Mouse (Mus musculus) frontal cortex, adult 2 months (tissue): ENCODE measurements at regions not wholly inside any gene's neighbourhood (a gene's known extent, or its start where the extent isn't known, plus 50 kb on each side); places are given as distances from the start of the nearest gene placed in this dataset.

Experiments used
- DNase-seq, 2 experiments: peaks; one replicate each; pipeline ENCODE4 v3.0.0; 2022; ENCODE audit warnings: low spot score in 1 of 2; ENCODE audit errors: extremely low spot score in 1 of 2

DNA sequence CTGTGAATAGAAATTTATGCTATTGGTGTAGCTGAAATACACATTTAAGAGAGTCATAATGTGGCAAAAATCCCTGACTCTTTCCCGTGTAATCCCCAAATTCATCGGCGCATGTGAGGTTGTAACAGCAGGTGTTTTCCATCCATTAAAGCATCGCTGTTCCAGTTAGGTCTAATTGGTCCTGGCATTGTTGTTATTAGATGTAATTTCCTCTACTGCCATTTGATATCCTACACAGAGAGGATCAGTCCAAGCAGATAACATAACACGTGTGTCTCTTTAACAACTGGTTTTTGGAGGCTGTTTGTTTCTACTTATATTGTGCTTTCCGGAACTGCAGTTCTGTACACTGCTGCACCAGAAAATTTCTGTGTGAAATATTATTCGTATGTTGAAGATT is 101.8 kb downstream of the Vgll3 start:
- DNase-seq, result no peak

DNA sequence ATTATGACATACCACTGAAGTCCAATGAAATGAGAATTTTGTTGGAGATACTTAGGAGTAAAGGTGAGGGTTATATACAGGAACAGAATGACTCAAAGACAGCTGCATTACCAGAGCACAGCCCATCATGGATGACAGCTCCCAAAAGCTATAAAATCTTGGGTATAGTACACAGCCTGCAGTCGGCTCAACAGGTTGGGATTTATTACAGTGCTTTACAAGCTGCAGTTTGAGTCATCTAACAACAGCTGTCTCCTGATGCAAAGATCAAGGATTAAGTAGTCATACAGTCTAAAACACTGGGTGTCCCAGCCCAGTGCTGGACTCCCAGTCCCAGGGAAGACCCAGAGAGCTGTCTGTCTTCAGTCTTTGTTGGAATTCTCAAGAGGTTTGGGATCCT is 110.9 kb downstream of the Vgll3 start:
- DNase-seq, result no peak

DNA sequence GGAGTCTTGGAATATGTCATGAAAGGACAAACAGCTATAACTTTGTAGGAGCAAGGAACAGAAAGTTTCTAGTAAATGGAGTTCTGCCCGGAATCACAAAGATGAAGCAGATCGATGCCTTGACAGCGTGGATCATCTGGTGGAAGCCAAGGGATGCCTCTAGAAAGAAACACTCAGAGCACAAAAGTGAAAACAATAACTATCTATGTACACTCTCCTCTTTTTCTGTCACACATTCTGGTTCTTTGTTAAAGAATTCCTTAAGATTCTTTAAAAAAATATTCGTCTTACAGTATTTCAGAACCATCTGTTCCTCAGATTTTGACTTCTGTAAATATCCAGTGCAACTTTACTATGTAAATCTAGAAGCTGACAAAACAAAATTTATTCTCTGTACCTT is 148.8 kb downstream of the Vgll3 start:
- peak in 1 of 2 experiments; percentile 13 for DNase-seq

DNA sequence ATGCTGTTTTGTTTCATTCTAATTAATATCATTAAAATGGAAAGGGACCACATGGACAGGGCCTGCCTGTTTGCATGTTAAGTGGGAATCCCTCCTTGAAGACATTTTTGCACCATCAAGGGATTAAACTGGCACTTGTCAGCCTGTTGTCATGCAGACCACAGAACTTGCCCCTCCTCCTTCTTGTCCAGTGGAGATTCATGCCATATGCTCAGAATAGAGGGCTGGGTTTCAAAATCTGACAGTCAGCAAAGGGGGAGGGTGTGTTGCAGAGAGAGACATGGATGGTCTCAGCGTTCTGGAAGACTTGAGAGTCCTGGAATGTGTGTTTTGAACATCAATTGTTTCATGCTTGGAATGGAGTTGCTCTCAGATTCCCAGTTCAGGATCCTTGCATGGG is 149.2 kb downstream of the Vgll3 start:
- DNase-seq, result no peak

DNA sequence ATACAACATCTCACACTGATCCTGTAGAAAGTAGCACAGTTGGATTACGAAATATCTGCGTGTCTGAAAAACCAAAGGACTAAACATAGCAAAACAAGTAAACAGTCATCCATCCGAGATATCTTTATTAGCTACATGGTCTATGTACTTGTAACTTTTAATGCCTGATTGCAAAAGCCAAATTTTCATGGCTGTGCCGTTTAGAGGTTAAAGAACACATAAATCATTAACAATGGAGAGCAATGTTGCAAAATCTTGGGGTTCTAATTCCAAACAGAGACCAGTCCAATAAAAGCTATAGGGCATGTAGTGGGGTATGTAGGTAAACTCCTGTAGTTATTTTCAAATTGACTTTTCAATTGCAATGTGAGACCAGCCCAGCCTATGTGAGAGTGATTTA is 162.0 kb downstream of the Vgll3 start:
- no peak for DNase-seq

DNA sequence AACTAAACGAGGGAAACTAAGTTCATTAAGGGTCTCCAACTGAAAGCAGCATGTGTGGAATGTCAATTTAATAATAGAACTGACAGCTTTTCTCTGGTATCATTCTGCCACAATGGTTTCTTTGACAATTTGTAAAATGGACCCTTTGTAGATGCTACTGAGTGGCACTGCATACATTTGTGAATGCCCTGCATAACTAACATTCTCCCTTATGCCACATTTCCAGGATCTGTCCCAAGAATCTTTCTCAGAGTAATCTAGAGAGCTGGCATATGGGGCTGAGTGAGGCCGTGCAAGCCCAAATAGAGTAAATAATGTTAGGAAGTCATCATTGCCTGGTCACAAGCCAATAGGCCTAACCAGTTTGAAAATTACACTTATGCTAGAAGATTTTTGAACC is 172.1 kb downstream of the Vgll3 start:
- DNase-seq, result no peak

DNA sequence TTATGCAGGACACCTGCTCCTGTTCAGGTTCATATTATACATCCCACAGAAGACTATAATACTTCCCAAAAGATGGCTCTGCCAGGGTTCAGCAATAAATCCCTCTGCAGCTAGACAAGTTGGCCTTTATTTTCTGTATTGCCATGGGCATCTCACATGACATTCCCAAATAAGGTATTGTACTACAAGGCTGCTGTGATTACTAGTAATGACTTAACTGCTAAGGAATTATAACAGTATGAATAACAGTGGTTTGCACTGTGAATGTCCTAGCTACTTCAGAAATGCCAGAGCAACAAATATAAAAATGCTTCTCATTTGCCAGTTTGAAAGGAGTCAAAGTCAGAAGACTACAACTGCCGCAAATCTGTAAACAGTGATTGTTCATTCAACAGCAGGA is 184.3 kb downstream of the Vgll3 start:
- no peak for DNase-seq

DNA sequence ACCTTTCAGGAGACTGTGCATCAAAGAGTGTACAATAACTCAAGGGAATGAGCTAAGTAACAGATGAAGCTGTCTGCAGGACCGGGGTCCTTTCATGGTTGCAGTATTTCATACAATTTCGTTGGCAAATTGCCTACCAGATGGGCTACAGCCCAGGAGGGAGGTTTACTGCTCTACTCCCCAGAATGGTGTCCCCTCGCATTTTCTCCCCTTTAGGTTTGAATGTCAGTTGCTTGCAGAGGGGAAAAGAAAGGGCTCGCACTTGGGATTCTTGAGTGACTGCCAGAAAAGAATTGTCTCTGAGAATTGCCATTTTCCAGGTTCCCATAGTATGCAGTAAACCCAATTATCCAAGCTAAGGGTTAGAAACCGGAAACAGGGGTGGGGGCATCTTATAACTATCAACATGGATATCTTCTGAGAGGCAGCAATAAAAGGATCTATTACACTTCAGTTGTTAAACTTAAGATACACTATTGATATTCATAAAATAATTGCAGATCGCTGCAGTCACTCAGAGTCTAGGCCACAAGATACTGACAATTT is 185.7 kb downstream of the Vgll3 start:
- DNase-seq, result no peak

DNA sequence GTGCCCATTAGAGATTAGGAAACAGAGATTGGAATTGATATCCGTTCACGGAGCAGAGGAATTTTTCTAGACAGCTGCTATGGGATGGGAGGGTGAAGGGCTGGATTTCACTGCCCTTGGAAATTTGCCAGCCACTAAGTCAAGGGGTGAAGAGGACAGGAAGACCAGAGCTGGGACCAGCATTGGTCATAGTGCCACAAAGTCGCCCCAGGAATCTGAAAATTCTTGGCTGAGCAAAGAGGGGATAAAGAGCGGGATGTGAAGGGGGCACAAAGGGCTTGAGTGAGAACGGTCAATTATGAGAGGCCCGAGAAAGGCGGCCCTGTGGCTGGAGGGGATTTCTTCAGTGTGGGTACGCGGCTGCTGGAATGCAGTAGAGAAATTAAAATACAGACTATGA is 189.6 kb downstream of the Vgll3 start:
- no peak for DNase-seq

DNA sequence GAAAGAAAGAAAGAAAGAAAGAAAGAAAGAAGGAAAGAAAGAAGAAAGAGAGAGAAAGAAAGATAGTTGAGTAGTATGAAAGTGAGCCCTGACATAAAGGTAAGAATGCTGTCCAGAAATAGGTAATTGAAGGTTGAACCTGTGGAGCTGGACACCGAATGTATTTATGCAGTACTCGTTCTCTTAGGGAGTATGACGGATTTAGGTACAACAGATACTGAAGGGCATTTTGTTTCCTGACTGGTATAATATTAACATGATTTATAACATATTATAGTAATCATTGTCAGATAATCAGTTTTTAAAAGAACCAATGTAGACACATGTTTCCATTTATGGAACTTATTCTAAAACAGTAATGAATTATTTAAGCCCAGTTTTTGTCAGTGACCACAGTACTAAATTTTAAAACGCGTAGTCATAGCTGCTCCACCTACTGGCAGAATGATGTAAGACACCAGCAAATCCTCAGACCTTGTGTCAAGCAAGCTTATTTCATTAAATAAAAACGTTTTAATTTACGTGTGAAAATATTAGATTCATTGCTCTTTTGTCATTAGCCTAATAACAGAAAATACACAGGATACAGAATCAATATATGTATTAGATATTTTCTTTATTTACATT is 191.0 kb downstream of the Vgll3 start:
- peak in 1 of 2 experiments; percentile 84 for DNase-seq

DNA sequence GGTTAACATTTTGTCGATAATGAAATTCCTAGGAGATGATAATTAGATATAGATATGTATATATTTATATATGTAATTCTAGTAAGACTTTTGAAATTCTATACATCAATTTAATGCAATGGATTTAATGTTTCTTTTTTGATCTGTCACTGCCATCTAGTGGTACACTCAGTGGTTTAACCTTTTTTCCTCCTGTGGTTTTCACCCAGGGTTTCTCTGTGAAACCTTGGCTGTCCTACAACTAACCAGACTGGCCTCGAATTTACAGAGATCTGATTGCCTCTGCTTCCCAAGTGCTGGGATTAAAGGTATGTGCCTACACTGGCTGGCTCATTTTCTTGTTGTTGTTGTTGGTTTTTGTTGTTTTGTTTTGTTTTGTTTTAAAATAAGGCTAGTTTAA is 198.6 kb downstream of the Vgll3 start:
- peak in 1 of 2 experiments; percentile 58 for DNase-seq

DNA sequence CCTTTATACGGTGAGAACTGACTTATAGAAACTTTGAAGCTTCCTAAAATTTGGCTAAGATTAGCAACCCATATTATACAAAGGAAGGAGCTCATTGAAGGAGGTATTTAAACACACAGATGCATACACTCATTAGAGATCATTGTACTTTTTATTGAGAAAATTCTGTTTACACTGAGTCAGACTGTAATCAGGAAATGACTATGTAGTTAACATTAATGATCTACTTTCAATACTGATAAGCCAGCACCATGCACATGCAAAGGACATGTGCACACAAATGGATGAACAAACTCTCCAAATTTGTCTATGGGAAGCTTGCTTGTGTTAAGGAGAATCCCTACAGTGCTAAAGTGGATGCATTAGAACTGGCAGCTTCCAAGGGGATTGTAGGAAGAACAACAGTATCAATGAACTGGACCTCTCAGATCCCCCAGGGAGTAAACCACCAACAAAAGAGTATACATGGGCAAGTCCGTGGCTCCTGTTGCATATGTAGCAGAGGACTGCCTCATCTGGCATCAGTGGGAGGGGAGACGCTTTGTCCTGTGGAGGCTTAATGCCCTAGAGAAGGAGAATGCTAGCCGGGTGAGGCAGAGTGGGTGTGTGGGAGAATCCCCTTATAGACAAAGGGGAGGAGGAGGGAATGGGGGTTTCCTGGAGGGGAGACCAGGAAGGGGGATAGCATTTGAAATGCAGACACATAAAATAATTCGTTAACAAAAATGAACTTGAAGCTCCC is 200.0 kb downstream of the Vgll3 start:
- DNase-seq, result no peak

DNA sequence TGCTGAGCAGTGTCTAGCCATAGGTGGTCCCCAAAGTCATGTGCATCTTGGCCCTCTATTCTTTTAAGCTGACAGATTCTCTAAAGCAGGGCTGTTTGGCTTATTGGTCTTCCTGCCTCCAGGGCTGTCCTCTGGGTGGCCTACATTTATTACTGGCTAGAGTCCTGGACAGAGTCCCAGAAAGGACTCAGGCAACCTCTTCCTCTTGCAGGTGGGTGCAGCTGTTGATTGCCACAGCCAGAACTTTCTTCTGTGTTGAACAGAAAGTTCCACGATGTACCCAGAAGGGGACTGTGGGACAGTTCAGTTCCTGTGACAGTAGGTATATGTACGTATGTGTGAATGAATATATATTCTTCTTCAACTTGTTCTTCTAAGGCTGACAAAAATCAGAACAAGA is 202.0 kb downstream of the Vgll3 start:
- DNase-seq, result no peak

DNA sequence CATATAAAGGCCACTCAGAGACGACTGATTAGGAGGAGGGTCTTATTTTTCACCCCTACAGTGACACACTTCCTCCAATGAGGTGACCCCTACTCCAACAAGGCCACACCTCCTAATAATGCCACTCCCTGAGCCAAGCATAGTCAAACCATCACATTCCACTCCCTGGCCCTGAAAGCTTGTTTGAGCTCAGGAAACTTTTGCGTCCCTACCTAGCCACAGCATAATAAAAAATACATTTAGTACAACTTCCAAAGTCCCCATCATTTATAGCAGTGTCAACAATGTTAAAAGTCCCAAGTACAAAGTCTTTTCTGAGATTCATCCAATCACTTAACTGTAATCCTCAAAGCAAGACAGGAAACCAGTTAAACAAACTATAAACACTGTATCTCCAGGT is 208.3 kb downstream of the Vgll3 start:
- no peak for DNase-seq
